Mouse (Mus musculus) MEL (cell line): ENCODE results near the gene Kcmf1.

Experiments
- MAFK ChIP-seq: IDR thresholded peaks from 2 replicates; pipeline ENCODE4 v1.6.1; 2011; ENCODE audit warnings: low read depth, mild to moderate bottlenecking, low read length, improper control_type of control experiment, borderline replicate concordance
- MXI1 ChIP-seq: IDR thresholded peaks from 2 replicates; pipeline ENCODE4 v1.6.1; 2011; ENCODE audit warnings: mild to moderate bottlenecking, low read depth, low read length, improper control_type of control experiment
- NRF1 ChIP-seq: IDR thresholded peaks from 2 replicates; pipeline ENCODE4 v1.6.1; 2014; ENCODE audit warnings: low read depth, mild to moderate bottlenecking, inconsistent platforms, low read length, improper control_type of control experiment, moderate library complexity; ENCODE audit not compliant: poor library complexity, insufficient read depth, severe bottlenecking
- USF1 ChIP-seq: IDR thresholded peaks from 2 replicates; pipeline ENCODE4 v1.6.1; 2014; ENCODE audit warnings: low read depth, mild to moderate bottlenecking, inconsistent platforms, low read length, improper control_type of control experiment, moderate library complexity

- TF ChIP-seq NRF1, result no peak
- TF ChIP-seq USF1, result no peak
- no peak for TF ChIP-seq MXI1
- no peak for TF ChIP-seq MAFK
Observed at GRCm38 (mm10) chr6:72810248-72810647, 89.5 kb downstream of the Kcmf1 start.
